Mouse (Mus musculus) C2C12 (cell line): ENCODE measurements around the gene Atp6v1g1. TPM values are rescaled to one million over a fixed set of nuclear protein-coding genes. Genes with fewer than 3 reads are reported as not detected.
A peak's percentile ranks its signal among the peaks of the same experiment; 100 is the strongest.

Source experiments
- H3K27me3 ChIP-seq: one replicate; pipeline ENCODE4 v1.6.1; 2011; ENCODE audit not compliant: control insufficient read depth, insufficient read depth, insufficient read length
- H3K36me3 ChIP-seq: one replicate; pipeline ENCODE4 v1.6.1; 2011; ENCODE audit not compliant: control insufficient read depth, insufficient read depth
- H3K4me3 ChIP-seq: one replicate; pipeline ENCODE4 v1.5.1; 2011; ENCODE audit warnings: mild to moderate bottlenecking, control low read depth; ENCODE audit not compliant: poor library complexity, insufficient read depth, severe bottlenecking
- H3K79me2 ChIP-seq: one replicate; pipeline ENCODE4 v1.6.1; 2011; ENCODE audit not compliant: control insufficient read depth, insufficient read depth
- H3K79me3 ChIP-seq: one replicate; pipeline ENCODE4 v1.6.1; 2011; ENCODE audit warnings: low read depth, control low read depth
- H3ac ChIP-seq: one replicate; pipeline ENCODE3; 2011; ENCODE audit warnings: low read depth; ENCODE audit not compliant: control insufficient read depth, insufficient read length
- CEBPB ChIP-seq: IDR thresholded peaks from one replicate; pipeline ENCODE4 v1.6.1; 2011; ENCODE audit warnings: low read depth, mild to moderate bottlenecking, control low read depth, moderate library complexity
- CTCF ChIP-seq: IDR thresholded peaks from one replicate; pipeline ENCODE4 v1.5.1; 2011; ENCODE audit not compliant: control insufficient read depth, insufficient read depth, insufficient read length
- FOSL1 ChIP-seq: IDR thresholded peaks from one replicate; pipeline ENCODE4 v1.8.0; 2011; ENCODE audit warnings: mild to moderate bottlenecking, low read length; ENCODE audit not compliant: poor library complexity, insufficient read depth, severe bottlenecking
- MAX ChIP-seq: IDR thresholded peaks from one replicate; pipeline ENCODE4 v1.6.1; 2011; ENCODE audit warnings: mild to moderate bottlenecking, control low read depth
- MYOD1 ChIP-seq: IDR thresholded peaks from one replicate; pipeline ENCODE4 v1.6.1; 2011; ENCODE audit warnings: low read depth; ENCODE audit not compliant: control insufficient read depth, insufficient read length
- MYOG ChIP-seq: IDR thresholded peaks from one replicate; pipeline ENCODE4 v1.6.1; 2011; ENCODE audit not compliant: control insufficient read depth, insufficient read length; ENCODE audit errors: extremely low read depth
- USF1 ChIP-seq: IDR thresholded peaks from one replicate; pipeline ENCODE4 v1.6.1; 2011; ENCODE audit warnings: low read depth, mild to moderate bottlenecking, control low read depth, moderate library complexity
- polyA plus RNA-seq: library from polyadenylated mRNA; unstranded; fragments of >200 nt; fragmentation: generic; extraction: Trizol; gene quantifications from one replicate; pipeline ENCODE4 v1.2.1, GENCODE M21; 2012; ENCODE audit warnings: missing spikeins

The Atp6v1g1 gene
- polyA plus RNA-seq, 1 experiment, result 335 TPM

GRCm38 (mm10) chr4:63572621-63573020 is 28.0 kb downstream of the Atp6v1g1 start:
- H3K4me3 ChIP-seq, result no peak overlapping the region
- H3K79me3 ChIP-seq, result no peaks in the 10 kb centered on the region
- no peak overlapping the region for H3ac ChIP-seq
- H3K79me2 ChIP-seq, result no peaks in the 10 kb centered on the region
- TF ChIP-seq USF1 (no peak), MYOD1 (no peak), MYOG (no peak), CEBPB (peak; percentile 54)
- peaks cover 41% of the 10 kb centered on the region for H3K36me3 ChIP-seq
- H3K27me3 ChIP-seq, result no peaks in the 10 kb centered on the region

GRCm38 (mm10) chr4:63579649-63580048 is 35.1 kb downstream of the Atp6v1g1 start:
- TF ChIP-seq MYOD1, result no peak
- TF ChIP-seq MAX, result no peak
- H3K79me3 ChIP-seq, result no peaks in the 10 kb centered on the region
- peaks cover 37% of the 10 kb centered on the region for H3K36me3 ChIP-seq
- H3K4me3 ChIP-seq, result no peak overlapping the region
- H3K27me3 ChIP-seq, result no peaks in the 10 kb centered on the region
- H3ac ChIP-seq, result no peak overlapping the region
- H3K79me2 ChIP-seq, result no peaks in the 10 kb centered on the region

- H3K36me3 ChIP-seq, result peaks cover 37% of the 10 kb centered on the region
- TF ChIP-seq CEBPB, result no peak
- TF ChIP-seq MYOD1, result no peak
- TF ChIP-seq MAX, result no peak
- no peak for TF ChIP-seq FOSL1
- TF ChIP-seq MYOG, result no peak
- TF ChIP-seq CTCF, result no peak
- no peak for TF ChIP-seq USF1
- no peak overlapping the region for H3ac ChIP-seq
- H3K27me3 ChIP-seq, result no peaks in the 10 kb centered on the region
- H3K79me2 ChIP-seq, result no peaks in the 10 kb centered on the region
- H3K79me3 ChIP-seq, result no peaks in the 10 kb centered on the region
- H3K4me3 ChIP-seq, result no peak overlapping the region
Observed at GRCm38 (mm10) chr4:63580078-63580477, 35.5 kb downstream of the Atp6v1g1 start.

- no peaks in the 10 kb centered on the region for H3K27me3 ChIP-seq
- no peaks in the 10 kb centered on the region for H3K79me3 ChIP-seq
- H3K4me3 ChIP-seq, result no peak overlapping the region
- no peaks in the 10 kb centered on the region for H3K79me2 ChIP-seq
- H3K36me3 ChIP-seq, result peaks cover 37% of the 10 kb centered on the region
- no peak overlapping the region for H3ac ChIP-seq
- no peak for TF ChIP-seq CTCF
- TF ChIP-seq USF1, result no peak
- TF ChIP-seq MAX, result no peak
- TF ChIP-seq FOSL1, result no peak
- TF ChIP-seq CEBPB, result no peak
- no peak for TF ChIP-seq MYOD1
Observed at GRCm38 (mm10) chr4:63582580-63582979, 38.0 kb downstream of the Atp6v1g1 start.

- Histone ChIP-seq H3K27me3 (no peaks in the 10 kb centered on the region), H3K79me2 (no peaks in the 10 kb centered on the region), H3K79me3 (no peaks in the 10 kb centered on the region), H3ac (no peak overlapping the region), H3K36me3 (peaks cover 28% of the 10 kb centered on the region), H3K4me3 (no peak overlapping the region)
- TF ChIP-seq CEBPB (no peak), USF1 (no peak), CTCF (no peak), MAX (no peak), MYOD1 (no peak), MYOG (no peak), FOSL1 (no peak)
Observed at GRCm38 (mm10) chr4:63585216-63585615, 40.6 kb downstream of the Atp6v1g1 start.

GRCm38 (mm10) chr4:63586240-63586639 is 41.7 kb downstream of the Atp6v1g1 start:
- Histone ChIP-seq H3K4me3 (no peak overlapping the region), H3ac (no peak overlapping the region), H3K79me3 (no peaks in the 10 kb centered on the region), H3K27me3 (no peaks in the 10 kb centered on the region), H3K36me3 (peaks cover 27% of the 10 kb centered on the region), H3K79me2 (no peaks in the 10 kb centered on the region)
- no peak for TF ChIP-seq MYOD1
- TF ChIP-seq FOSL1, result no peak
- TF ChIP-seq CEBPB, result no peak
- TF ChIP-seq MAX, result no peak
- no peak for TF ChIP-seq USF1
